Mouse (Mus musculus) forebrain, postnatal 0 days (tissue): ENCODE results near the gene St3gal2. TPM values are rescaled to one million over a fixed set of nuclear protein-coding genes. Genes with fewer than 3 reads are reported as not detected.

Experiments used
- ATAC-seq: fragments of 200-750 bp; cut with Nextera tagmentation; 2 replicates; pipeline ENCODE4 v1.8.0; 2017; ENCODE audit warnings: mild to moderate bottlenecking, moderate library complexity
- DNase-seq: peaks from one replicate; pipeline ENCODE4 v3.0.0-alpha.2; 2015
- H3K27ac ChIP-seq: fragments of 300-500 bp; sonication (generic); 2 replicates; pipeline ENCODE4 v1.5.1; 2014; ENCODE audit warnings: low read depth, mild to moderate bottlenecking, antibody characterized with exemption, low read length, moderate library complexity, mixed read lengths
- H3K27me3 ChIP-seq: fragments of 300-500 bp; sonication (generic); 2 replicates; pipeline ENCODE4 v1.6.1; 2014; ENCODE audit warnings: mild to moderate bottlenecking, low read length, mixed read lengths; ENCODE audit not compliant: insufficient read depth
- H3K36me3 ChIP-seq: fragments of 300-500 bp; sonication (generic); 2 replicates; pipeline ENCODE4 v1.6.1; 2014; ENCODE audit warnings: mild to moderate bottlenecking, moderate library complexity; ENCODE audit not compliant: insufficient read depth
- H3K4me1 ChIP-seq: fragments of 300-500 bp; sonication (generic); 2 replicates; pipeline ENCODE4 v1.6.1; 2014; ENCODE audit warnings: antibody characterized with exemption; ENCODE audit not compliant: insufficient read depth
- H3K4me2 ChIP-seq: fragments of 300-500 bp; sonication (generic); 2 replicates; pipeline ENCODE4 v1.6.1; 2014; ENCODE audit warnings: low read depth, mild to moderate bottlenecking, moderate library complexity
- H3K4me3 ChIP-seq: fragments of 300-500 bp; sonication (generic); 2 replicates; pipeline ENCODE4 v1.5.1; 2014; ENCODE audit warnings: low read depth, low read length, mixed read lengths
- H3K9ac ChIP-seq: fragments of 300-500 bp; sonication (generic); 2 replicates; pipeline ENCODE4 v1.6.1; 2014; ENCODE audit warnings: mild to moderate bottlenecking
- H3K9me3 ChIP-seq: fragments of 300-500 bp; sonication (generic); 2 replicates; pipeline ENCODE4 v1.6.1; 2016; ENCODE audit warnings: low read length
- CTCF ChIP-seq: sonication (generic); IDR thresholded peaks from 2 replicates; pipeline ENCODE4 v1.5.1; 2016; ENCODE audit warnings: antibody characterized with exemption, control low read depth, low read depth
- WGBS: fragments of 180-500 bp; shearing (Covaris S2); extraction: QIAGEN DNeasy Blood & Tissue Kit; methylation state at CpG from one replicate; pipeline ENCODE4 v1.1.7; 2014; 5-methylcytosine and 5-hydroxymethylcytosine counted together
- polyA plus RNA-seq: library from polyadenylated mRNA; unstranded; fragments of >200 nt; fragmentation: Nextera tagmentation; extraction: Ambion mirVana; gene quantifications from 2 replicates; pipeline ENCODE4 v1.2.1, GENCODE M21; 2015
- total RNA-seq: library from RNA; depleted of rRNA; stranded (reverse); fragments of >200 nt; gene quantifications from 2 replicates; pipeline ENCODE4 v1.2.3, GENCODE M21; 2014

St3gal2 gene
- total and polyA plus RNA-seq, 2 experiments from 2014 or later = 22.1 to 30.7 TPM

DNA sequence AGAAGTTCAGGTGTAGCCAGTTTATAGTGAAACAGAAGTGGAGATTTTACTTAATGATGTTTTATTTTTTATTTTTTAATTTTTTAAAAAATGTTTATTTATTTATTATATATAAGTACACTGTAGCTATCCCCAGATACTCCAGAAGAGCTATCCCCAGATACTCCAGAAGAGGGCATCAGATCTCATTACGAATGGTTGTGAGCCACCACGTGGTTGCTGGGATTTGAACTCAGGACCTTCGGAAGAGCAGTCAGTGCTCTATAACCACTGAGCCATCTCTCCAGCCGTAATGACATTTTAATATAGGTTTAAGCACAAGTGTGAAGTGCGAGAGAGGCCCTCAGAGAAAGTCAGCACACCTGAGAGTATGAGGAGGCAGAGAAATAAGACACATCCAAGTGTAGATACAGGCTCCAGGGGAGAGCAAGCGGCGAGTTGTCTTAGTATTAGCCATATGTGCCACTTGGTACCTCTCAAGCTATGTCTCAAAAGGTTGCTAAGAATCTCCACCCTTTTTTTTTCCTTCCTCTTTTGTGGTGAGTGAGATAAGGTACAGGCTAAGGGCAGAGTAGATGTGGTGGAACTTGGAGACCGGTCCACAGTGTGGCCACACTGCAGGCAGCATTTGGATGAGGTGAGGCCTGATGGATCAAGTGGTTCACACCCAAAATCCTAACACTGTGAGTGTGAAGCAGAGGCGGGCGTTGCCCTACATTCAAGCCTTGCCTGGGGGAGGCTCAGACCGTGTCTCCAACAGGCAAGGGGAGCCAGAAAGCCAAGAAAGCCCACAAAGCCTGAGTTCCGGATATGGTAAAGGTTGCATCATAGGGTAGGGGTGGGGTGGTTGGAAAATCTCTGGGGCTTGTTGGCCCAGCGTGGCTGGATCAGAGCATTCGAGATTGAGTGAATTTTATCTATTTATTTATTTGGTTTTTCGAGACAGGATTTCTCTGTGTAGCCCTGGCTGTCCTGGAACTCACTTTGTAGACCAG, 7.8 kb upstream of the St3gal2 start:
- Histone ChIP-seq H3K27me3 (no peaks in the 10 kb centered on the region), H3K36me3 (no peaks in the 10 kb centered on the region), H3K27ac (no peak overlapping the region), H3K4me1 (no peaks in the 10 kb centered on the region), H3K9ac (no peak overlapping the region), H3K4me2 (no peak overlapping the region), H3K4me3 (no peak overlapping the region), H3K9me3 (no peaks in the 10 kb centered on the region)
- WGBS = 87% methylated on average over 15 of the region's 15 CpGs
- DNase-seq (no peak), ATAC-seq (no peak)
- no peak for TF ChIP-seq CTCF

DNA sequence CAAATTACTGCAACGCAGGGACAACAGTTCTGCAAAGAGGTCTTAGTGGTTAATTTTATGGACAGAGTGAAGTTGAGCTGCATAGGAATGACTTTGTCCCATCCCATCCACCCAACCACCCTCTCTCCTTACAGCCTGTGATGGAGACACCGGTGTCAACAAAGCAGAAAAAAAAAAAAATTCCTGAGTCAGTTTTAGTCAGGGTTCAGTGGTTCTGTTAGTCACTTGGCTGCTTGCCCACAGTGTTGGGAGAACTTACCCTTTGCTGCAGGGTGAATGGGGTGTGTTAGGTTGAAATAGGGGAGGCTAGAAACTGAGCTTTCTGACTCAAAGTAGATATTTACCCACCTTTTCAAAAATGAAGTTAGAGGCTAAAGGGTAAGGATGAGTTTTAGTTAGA, 2.3 kb upstream of the St3gal2 start:
- Histone ChIP-seq H3K27me3 (no peaks in the 10 kb centered on the region), H3K4me3 (no peak overlapping the region), H3K9ac (no peak overlapping the region), H3K4me1 (peaks cover 14% of the 10 kb centered on the region), H3K9me3 (no peaks in the 10 kb centered on the region), H3K36me3 (no peaks in the 10 kb centered on the region), H3K4me2 (no peak overlapping the region), H3K27ac (no peak overlapping the region)
- ATAC-seq = no peak
- TF ChIP-seq CTCF = no peak
- no peak for DNase-seq
- 58% methylated on average over 2 of the region's 2 CpGs for WGBS

DNA sequence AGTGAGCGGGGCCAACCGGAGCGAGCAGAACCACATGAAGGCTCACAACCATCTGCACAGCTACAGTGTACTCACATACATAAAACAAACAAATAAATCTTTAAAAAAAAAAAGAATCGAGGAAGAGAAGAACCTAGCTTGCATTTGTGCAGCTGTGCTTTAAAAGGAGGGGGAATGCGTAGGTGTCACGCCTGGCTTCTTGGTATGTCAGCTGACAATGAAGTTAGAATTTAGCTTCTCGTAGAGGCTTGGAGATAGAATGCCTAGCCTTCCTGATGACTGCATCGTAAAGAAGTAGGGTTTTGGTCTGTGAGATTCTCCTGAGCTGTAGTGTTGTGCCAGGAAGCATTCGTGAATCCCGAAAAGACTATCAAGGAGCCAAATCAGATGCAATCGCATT, 1.7 kb upstream of the St3gal2 start:
- TF ChIP-seq CTCF = no peak
- Histone ChIP-seq H3K9me3 (no peaks in the 10 kb centered on the region), H3K4me2 (no peak overlapping the region), H3K27ac (no peak overlapping the region), H3K9ac (no peak overlapping the region), H3K4me3 (no peak overlapping the region), H3K27me3 (no peaks in the 10 kb centered on the region), H3K36me3 (no peaks in the 10 kb centered on the region), H3K4me1 (peaks cover 14% of the 10 kb centered on the region)
- no peak for ATAC-seq
- no peak for DNase-seq
- 88% methylated on average over 11 of the region's 11 CpGs for WGBS

DNA sequence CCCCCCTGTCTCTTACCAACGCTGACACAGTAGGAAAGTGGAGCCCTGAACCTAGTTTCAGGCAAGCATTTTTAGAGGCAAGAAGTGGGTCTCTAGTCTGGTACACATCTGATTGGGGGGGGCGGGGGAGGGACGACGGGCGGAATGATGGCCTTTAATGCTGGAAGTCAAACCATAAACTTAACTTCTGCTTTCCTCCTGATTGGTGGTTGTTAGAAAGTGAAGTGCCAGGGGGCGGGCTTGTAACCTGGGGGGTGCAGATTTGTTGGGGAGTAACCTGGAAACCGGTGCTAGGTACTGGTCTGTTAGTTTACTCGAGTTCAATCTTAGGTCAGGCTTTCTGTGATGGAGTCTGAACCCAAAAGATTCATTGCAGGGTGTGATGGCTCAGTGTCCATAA, 1.3 kb upstream of the St3gal2 start:
- 78% methylated on average over 8 of the region's 8 CpGs for WGBS
- no peak for DNase-seq
- TF ChIP-seq CTCF = no peak

DNA sequence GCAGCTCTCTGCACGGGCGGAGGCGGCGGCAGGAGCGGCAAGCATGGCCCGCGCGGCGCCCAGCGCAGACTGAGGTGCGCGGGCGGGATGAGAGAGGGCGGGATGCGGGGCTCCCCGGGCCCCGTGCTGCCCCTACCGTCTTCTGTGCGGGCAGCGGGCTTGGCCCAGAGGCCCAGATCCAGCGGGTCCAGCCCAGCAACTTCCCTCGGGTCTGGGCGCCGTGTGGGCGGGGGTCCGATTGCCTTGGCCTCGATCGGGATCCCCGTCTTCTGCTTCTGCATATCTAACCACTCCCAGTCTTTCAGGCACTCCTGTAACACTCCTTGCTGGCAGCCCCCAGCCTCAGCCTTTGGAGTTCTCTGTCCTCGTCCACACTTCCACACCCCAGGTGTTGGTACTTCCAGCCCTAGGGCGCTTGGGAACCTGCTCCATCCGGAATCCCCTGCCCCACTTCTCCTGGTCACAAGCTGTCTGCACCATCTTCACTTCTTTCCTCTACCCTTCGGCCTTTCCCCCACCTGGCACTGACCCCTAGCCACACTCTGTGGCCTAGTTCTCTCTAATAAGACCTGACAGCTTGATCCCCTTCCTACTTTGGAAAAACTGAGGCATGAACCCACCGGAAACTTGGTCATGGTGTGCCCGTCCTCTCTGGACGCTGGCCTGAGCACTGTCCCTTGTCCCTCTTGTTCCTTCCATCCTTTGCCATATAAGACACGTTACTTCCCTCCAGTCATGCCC, 480 bp downstream of the St3gal2 start:
- H3K9ac ChIP-seq = peak overlapping the region; percentile 83
- H3K4me2 ChIP-seq = peak overlapping the region; percentile 79
- no peaks in the 10 kb centered on the region for H3K9me3 ChIP-seq
- ATAC-seq (peak; percentile 77; the same call in 1 of the 2 replicates), DNase-seq (no peak)
- WGBS = 7% methylated on average over 35 of the region's 37 CpGs
- peaks cover 14% of the 10 kb centered on the region for H3K4me1 ChIP-seq
- H3K27me3 ChIP-seq = no peaks in the 10 kb centered on the region
- peak overlapping the region; percentile 76 for H3K27ac ChIP-seq
- H3K4me3 ChIP-seq = peak overlapping the region; percentile 83
- TF ChIP-seq CTCF = no peak
- H3K36me3 ChIP-seq = no peaks in the 10 kb centered on the region

More for the DNA sequence above, 1.3 kb upstream of the St3gal2 start:
- Histone ChIP-seq H3K4me3 (no peak overlapping the region), H3K27ac (no peak overlapping the region), H3K9me3 (no peaks in the 10 kb centered on the region), H3K9ac (no peak overlapping the region), H3K27me3 (no peaks in the 10 kb centered on the region), H3K36me3 (no peaks in the 10 kb centered on the region), H3K4me1 (peaks cover 14% of the 10 kb centered on the region), H3K4me2 (no peak overlapping the region)
- ATAC-seq = no peak

DNA sequence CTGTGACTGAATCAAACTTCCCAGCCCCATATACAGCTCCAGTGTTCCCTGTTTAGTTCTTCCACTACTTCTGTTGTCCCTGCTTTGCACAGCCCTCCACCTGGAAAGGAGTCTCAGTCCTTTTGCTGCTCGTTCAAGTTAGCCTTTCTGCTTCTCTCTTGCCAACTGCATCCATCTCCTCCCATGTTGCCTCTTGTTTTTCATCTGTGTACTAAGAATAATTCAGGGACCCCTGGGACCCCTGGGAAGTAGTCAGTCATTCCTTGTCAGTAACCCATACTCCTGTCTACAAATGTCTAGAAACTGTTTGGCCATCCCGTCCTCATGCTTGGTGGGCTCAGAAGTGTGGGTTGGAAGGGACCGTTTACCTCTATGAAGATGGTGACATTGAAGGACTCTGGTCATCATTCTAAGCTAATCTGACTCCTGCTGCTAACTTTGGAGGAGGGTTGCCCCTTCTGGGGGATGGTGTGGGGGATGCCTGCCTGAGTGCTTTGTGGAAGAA, 1.1 kb downstream of the St3gal2 start:
- ATAC-seq (no peak), DNase-seq (no peak)
- H3K27ac ChIP-seq = 0 out of 2 replicates have a peak overlapping the region, but pooled peaks have one; percentile 76
- no peaks in the 10 kb centered on the region for H3K27me3 ChIP-seq
- no peaks in the 10 kb centered on the region for H3K36me3 ChIP-seq
- 36% methylated on average over 3 of the region's 3 CpGs for WGBS
- H3K4me1 ChIP-seq = peaks cover 14% of the 10 kb centered on the region
- peak overlapping the region; percentile 79 for H3K4me2 ChIP-seq
- no peaks in the 10 kb centered on the region for H3K9me3 ChIP-seq
- peak overlapping the region; percentile 83 for H3K9ac ChIP-seq
- TF ChIP-seq CTCF = no peak
- H3K4me3 ChIP-seq = peak overlapping the region; percentile 83
